Mouse (Mus musculus) gastrocnemius, postnatal 4 days (tissue): ENCODE measurements around the gene Slc22a14. TPM values are rescaled to one million over a fixed set of nuclear protein-coding genes. Genes with fewer than 3 reads are reported as not detected.
A peak's percentile ranks its signal among the peaks of the same experiment; 100 is the strongest.
"Not testable (repeated sequence)": the region's sequence is repeated elsewhere in the genome, so short reads cannot be mapped to it uniquely, and the experiment has no call there.

Source experiments
- DNase-seq, 2 experiments: peaks; one replicate each; pipeline ENCODE4 v3.0.0; 2021 to 2022; ENCODE audit warnings: low spot score in 2 of 2, mixed read lengths in 2 of 2
- long read RNA-seq, 2 experiments: library from polyadenylated mRNA; stranded (forward); transcript quantifications; one replicate each; pipeline ENCODE4 v2.0.0; 2021
- total RNA-seq, 2 experiments: library from RNA; stranded (reverse); gene quantifications; 2 replicates each; pipeline ENCODE4 v1.2.3; 2021

Gene Slc22a14
- total RNA-seq = not detected
- long read RNA-seq, experiment 1, partial matches to known transcripts = 0 of 1 reads
- long read RNA-seq, experiment 1, other reads (novel, unspliced or antisense) = 1 of 1 reads
- long read RNA-seq, experiment 2, partial matches to known transcripts = 0 of 2 reads
- long read RNA-seq, experiment 2, other reads (novel, unspliced or antisense) = 2 of 2 reads

GRCm38 (mm10) chr9:119365284-119365683, at the start of gene Slc22a14:
Slc22a14 (minus strand) TSS chr9:119365553.
- DNase-seq = no peak

GRCm38 (mm10) chr9:119409864-119410263, 44.5 kb upstream of the Slc22a14 start:
- DNase-seq = no peak

DNA sequence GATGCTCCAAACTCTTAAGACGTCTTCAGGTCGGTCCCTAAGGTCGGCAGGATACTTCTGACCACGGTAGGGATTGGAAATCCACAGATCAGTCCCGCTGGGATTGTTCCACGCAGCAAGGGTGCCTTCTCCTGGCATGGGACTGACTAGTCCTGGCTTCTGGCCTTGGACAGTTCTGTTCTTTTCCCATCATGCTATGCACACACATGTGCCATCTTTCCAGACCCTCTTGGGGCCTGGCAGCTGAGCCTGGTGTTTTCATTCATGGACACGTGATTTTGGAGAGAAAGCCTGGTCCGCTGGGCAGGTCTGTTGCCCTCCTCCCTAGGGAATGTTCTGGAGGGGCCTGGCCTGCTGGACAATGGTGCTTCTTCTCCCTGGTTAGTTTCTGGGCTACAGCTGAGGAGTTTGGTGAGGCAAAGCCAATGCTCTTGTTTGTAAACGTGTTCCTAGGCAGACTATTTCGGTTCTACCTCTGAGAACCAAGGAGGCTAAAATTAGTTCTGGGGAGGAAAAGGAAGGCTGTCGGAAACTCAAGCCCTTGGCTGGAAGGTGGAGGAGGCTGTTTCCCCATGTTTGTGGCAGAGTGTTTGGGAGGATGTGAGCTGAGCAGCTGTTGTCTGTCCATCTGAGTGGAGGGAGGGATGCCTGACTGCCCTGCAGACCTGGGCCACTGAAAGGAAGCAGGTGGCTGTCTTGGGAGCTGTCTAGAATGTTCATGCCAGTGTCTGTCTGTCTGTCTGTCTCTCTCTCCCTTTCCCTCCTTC, 43.7 kb upstream of the Slc22a14 start:
- DNase-seq = peak in 1 of 2 experiments; percentile 21

DNA sequence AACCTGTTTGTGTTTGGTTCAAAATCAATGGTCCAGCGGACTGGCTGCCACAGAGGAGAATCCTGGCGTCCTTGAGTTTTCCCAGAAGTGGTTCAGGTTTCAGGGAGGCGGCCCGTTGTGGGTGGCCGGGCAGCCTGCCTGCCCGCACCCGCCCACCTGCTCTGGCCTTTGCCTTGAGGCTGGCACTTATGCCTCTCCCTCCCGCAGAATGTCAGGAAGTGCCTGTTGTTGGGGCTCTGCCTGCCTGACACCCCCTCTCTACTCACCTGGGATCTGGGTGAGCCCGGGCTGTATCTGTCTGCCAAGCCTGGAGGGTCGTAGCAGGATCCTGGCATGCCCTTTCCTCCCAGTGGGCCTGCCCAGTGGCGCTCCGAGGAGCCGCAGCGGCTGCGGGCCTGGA, 42.5 kb upstream of the Slc22a14 start:
- peak in 1 of 2 experiments; percentile 20 for DNase-seq

GRCm38 (mm10) chr9:119404090-119404489, 38.7 kb upstream of the Slc22a14 start:
- DNase-seq = no peak

GRCm38 (mm10) chr9:119403236-119403641, 37.9 kb upstream of the Slc22a14 start:
- DNase-seq = peak in 1 of 2 experiments; percentile 38

DNA sequence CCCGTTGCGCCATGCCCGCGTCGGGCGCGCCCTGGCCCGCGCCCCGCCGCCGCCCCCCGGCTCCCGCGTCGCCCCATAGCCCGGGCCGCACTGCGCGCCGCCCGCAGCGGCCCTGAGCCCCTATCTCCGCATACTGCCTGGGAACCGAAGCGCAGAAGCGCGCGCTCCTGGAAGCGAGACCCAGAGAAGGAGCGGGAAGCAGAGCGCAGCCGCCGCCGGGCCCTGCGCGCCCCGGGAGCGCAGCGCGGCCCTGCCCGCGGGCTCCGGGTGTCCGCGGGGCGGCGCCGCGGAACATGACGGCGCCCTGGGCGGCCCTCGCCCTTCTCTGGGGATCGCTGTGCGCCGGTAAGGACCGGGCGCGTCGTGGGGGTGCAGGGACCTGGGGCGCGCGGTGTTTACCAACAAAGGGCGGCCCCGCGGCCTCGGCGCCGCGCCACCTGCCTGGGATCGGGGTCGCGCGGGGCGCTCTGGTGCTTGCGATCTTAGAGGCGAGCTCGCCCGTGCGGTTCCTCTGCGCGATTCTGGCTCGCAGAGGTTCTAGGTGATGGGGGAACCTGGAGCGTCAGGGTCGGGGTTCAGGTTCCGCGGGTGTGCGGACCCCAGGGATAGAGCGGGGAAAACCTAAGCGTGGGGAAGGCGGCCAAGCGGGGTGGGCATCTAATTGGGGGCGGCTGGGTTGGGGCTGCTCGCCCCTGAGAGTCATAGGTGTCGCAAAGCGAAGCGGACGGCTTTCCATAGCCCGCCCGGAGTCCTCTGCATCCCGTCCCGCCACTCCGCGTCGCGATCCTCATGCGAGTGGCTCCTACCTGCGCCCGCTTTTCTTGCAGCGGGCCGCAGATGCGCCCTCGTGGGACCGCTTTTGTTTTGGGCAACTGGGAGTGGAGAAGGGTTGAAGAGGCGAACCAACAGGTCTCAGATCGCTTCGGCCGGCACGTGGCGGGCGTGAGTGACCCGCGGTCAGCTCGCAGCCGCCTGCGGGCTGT, 37.2 kb upstream of the Slc22a14 start:
- peak in 1 of 2 experiments; percentile 54 for DNase-seq

- peak; percentile 87 to 96 for DNase-seq
Measured at GRCm38 (mm10) chr9:119401801-119402214, 36.5 kb upstream of the Slc22a14 start, which contains the start of gene Acvr2b. Acvr2b (plus strand) TSS chr9:119402118.

DNA sequence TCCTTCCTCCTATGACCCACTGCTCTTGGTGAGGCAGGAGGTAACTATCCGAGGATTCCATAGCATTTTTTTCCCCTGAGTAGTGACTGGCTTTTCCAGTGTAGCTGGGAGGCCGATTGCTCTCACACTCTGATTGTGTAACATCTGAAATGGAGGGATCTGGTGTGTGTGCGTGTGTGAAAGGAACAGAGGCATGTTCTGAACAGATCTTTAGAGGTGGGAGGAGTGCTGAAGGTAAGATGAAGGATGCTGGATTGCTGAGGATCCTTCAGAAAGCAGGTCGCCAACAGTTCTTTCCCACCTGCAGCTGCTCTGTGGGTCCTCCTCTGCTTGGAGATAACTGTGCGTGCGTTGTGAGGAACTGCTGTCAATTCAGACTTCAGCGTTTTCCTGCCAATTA, 36.0 kb upstream of the Slc22a14 start:
- no peak for DNase-seq

GRCm38 (mm10) chr9:119394808-119395207, 29.5 kb upstream of the Slc22a14 start:
- no peak for DNase-seq

DNA sequence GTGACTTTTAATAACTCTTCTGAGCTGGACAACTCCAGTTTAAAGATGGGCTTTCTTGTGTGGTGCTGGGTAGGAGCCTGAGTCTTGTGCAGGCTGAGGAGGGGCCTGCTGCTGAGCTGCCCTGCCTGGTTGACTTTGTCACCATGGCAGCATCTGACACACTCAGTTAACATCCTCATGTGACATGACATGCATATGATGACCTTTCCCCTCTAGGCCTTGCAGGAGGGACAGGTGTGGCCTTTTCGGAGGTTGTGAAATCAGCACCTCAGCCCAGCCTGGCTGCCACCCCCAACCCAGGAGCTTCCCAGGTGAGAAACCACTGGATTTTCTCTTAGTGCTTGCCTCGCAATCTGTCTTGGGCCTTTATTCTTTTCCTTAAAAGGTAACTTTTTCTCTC, 24.9 kb upstream of the Slc22a14 start:
- DNase-seq = no peak

GRCm38 (mm10) chr9:119388956-119389355, 23.6 kb upstream of the Slc22a14 start:
- DNase-seq = peak in 1 of 2 experiments; percentile 33

DNA sequence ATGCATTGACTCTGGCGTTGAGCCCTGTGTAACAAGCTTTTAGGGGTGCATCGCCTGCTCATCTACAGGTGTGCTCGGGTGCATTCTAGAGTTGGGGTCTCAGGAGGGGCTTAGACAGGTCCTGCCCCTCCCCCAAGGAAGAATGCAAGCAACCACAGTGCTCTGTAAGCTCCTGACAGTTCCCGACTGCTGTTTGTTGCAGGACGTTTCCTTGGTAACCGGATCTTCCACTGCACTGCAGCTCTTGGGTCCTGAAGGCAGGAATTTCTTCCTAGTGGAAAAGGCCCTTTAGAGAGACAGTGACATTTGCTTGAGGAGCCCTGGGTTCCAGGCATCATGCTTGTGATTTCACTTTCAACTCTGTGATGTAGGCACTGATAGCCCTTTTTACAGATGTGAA, 17.2 kb upstream of the Slc22a14 start:
- DNase-seq = no peak

GRCm38 (mm10) chr9:119378231-119378630, 12.9 kb upstream of the Slc22a14 start:
- no peak for DNase-seq

DNA sequence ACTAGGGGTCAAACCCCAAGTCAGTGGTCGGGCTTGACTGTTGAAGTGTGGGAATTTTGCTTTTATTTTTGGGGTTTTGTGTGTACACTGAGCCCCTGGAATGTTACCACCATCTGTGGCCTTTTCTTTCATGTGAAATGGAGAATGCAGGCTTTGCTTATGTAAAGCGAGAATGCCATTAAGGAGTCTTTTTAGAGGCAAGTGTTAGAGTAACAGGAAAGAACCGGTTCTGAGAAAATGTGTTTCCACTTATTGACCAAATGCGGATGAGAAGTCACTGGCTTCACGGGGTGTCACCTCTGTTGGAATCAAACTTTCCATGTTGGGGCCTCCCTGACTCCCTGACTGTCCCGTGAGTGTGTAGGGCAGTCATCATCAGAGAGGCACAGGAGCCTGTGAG, 10.2 kb upstream of the Slc22a14 start:
- DNase-seq = no peak

GRCm38 (mm10) chr9:119375008-119375407, 9.7 kb upstream of the Slc22a14 start:
- DNase-seq = no peak

DNA sequence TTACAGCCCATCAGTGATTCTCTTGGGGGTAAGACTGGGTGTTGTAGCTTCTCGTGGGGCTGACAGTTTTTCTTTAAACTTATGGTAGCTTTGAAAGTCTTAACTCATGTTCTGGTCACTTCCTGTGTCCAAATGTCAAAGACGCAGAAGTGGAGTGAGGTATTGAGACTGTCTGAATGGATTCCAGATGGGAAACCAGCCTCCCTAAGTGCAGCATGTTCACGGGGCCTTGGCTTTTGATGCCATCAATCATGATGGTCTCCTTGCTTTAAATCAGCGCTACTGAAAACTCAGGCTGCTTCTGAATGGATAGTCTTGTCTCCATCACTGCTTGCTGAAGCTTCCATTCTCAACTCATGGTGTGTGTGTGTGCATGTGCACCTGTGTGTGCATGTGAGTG, 5.9 kb upstream of the Slc22a14 start:
- no peak for DNase-seq

- DNase-seq = not testable (repeated sequence)
Measured at GRCm38 (mm10) chr9:119370770-119371169, 5.4 kb upstream of the Slc22a14 start.

DNA sequence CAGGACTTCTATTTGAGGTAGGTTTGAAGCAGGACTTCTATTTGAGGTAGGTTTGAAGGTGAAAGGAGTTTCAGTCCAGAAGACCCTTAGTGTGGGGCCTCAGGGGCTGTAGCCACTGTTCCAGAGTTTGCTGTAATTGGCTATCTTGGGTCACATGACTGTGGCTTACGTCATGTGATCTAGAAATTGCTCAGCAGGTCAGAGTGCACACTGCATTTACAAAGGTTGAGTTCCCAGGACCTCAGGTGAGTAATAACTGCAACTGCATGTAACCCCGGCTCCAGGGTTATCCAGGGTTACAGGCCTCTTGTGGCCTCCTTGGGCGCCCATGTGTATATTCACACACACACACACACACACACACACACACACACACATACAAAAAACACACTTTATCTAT, 3.0 kb upstream of the Slc22a14 start:
- DNase-seq = no peak

DNA sequence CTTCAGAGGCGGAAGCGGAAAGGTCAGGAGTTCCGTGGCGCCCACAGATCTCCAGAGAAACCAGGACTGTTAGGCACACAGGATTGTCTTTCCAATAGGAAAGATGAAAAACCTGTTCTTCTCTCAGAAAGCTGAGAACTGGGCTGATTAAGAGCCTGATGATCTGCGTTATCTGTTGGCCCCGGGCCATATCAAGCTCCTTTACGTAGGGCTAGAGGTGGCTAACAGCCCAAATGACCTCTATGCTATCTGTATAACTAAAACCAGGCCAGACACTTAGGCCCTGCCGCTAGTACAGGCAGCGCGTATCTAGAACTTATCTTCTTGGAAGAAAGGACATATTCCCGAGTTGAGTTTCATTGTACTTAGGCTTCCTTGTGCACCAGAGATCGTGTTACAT, 2.1 kb downstream of the Slc22a14 start:
- no peak for DNase-seq

DNA sequence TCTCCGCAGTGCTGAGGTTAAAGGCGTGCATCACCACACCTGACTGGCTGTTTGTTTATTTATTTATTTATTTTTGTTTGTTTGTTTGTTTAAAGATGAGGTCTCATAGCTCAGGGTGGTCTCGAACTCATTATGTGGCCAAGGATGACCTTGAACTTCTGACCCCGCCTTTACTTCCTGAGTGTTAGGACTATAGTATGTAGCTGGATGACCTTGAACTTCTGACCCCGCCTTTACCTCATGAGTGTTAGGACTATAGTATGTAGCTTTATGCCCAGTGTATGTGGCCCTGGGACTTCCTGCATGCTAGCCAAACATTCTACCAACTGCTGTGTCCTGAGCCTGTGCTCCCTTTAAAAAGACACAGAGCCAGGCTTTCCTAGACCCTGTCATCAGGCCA, 3.9 kb downstream of the Slc22a14 start:
- no peak for DNase-seq

DNA sequence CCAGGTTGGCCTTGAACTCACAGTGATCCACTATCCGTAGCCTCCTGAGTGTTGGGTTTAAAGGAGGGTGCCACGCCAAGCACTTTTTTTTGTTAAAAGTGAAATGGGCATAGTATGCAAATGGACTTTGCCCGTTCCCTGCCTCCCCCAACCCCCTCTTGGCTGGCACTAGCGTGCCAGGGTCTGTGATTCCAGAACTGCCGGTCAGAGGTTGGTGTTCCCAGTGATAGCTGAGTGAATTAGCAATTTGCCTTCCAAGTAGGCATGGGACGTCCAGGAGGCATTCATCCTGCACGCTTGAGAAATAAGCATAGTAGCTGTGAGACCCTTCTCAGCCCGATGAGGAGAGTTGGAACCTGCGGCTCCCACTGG, 7.3 kb downstream of the Slc22a14 start:
- no peak for DNase-seq
